Mouse (Mus musculus) hindbrain, embryonic 11.5 days (tissue): ENCODE measurements around the gene Zfhx3. TPM values are rescaled to one million over a fixed set of nuclear protein-coding genes. Genes with fewer than 3 reads are reported as not detected.
A peak's percentile ranks its signal among the peaks of the same experiment; 100 is the strongest.

Source experiments
- ATAC-seq: fragments of 200-750 bp; cut with Nextera tagmentation; 2 replicates; pipeline ENCODE4 v1.8.0; 2017; ENCODE audit warnings: mild to moderate bottlenecking, moderate TSS enrichment, moderate library complexity; ENCODE audit not compliant: low FRiP score
- DNase-seq: peaks from one replicate; pipeline ENCODE4 v3.0.0-alpha.2; 2015; ENCODE audit warnings: low spot score
- H3K27ac ChIP-seq: fragments of 300-500 bp; sonication (generic); 2 replicates; pipeline ENCODE4 v1.5.1; 2014; ENCODE audit warnings: mild to moderate bottlenecking, low read depth, low read length
- H3K27me3 ChIP-seq: fragments of 300-500 bp; sonication (generic); 2 replicates; pipeline ENCODE4 v1.6.1; 2014; ENCODE audit warnings: mild to moderate bottlenecking, low read length, moderate library complexity, mixed read lengths; ENCODE audit not compliant: control insufficient read depth, insufficient read depth
- H3K36me3 ChIP-seq: fragments of 300-500 bp; sonication (generic); 2 replicates; pipeline ENCODE4 v1.6.1; 2014; ENCODE audit warnings: mild to moderate bottlenecking, low read length, moderate library complexity, mixed read lengths; ENCODE audit not compliant: control insufficient read depth, insufficient read depth
- H3K4me1 ChIP-seq: fragments of 300-500 bp; sonication (generic); replicated peaks from 2 replicates; pipeline ENCODE4 v1.6.1; 2014; ENCODE audit warnings: low read length, mixed read lengths; ENCODE audit not compliant: control insufficient read depth, insufficient read depth
- H3K4me2 ChIP-seq: fragments of 300-500 bp; sonication (generic); replicated peaks from 2 replicates; pipeline ENCODE4 v1.6.1; 2014; ENCODE audit warnings: mild to moderate bottlenecking, low read depth, low read length
- H3K4me3 ChIP-seq: fragments of 300-500 bp; sonication (generic); 2 replicates; pipeline ENCODE4 v1.5.1; 2014; ENCODE audit warnings: low read depth, low read length
- H3K9ac ChIP-seq: fragments of 300-500 bp; sonication (generic); 2 replicates; pipeline ENCODE4 v1.6.1; 2014; ENCODE audit warnings: low read depth, low read length
- H3K9me3 ChIP-seq: fragments of 300-500 bp; sonication (generic); 2 replicates; pipeline ENCODE4 v1.6.1; 2016; ENCODE audit warnings: low read length; ENCODE audit not compliant: control insufficient read depth
- WGBS: fragments of 180-500 bp; shearing (Covaris S2); extraction: QIAGEN DNeasy Blood & Tissue Kit; methylation state at CpG from one replicate; pipeline ENCODE4 v1.1.7; 2014; 5-methylcytosine and 5-hydroxymethylcytosine counted together
- polyA plus RNA-seq: library from polyadenylated mRNA; unstranded; fragments of >200 nt; fragmentation: Nextera tagmentation; extraction: Ambion mirVana; gene quantifications from 2 replicates; pipeline ENCODE4 v1.2.1, GENCODE M21; 2014

Zfhx3 gene
- polyA plus RNA-seq, 1 experiment from 2014 or later, result 47.1 TPM

DNA sequence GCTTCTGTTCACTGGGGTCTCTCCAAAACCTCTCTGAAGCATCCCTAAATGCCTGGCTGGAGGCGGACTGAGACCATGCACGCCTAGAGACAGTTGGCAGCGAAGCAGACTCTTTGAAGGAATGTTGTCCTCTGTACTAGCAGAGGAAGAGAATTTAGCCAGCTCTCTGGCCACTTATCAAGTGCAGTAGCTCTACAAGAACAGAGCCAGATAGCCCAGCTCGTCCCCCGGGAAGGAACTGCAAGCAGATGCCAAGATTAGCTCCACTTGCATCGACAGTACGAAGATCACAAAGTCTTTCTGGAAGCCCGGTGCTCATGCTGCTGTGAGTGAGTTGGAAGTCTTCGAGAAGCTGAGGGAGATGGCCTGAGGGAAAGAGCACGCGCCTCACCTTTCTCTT lies 983.7 kb downstream of the Zfhx3 start:
- no peak overlapping the region for H3K4me3 ChIP-seq

GRCm38 (mm10) chr8:108930635-108931034 lies 988.2 kb downstream of the Zfhx3 start:
- Histone ChIP-seq H3K36me3 (no peaks in the 10 kb centered on the region), H3K27ac (no peak overlapping the region), H3K9ac (no peak overlapping the region), H3K27me3 (no peaks in the 10 kb centered on the region), H3K4me3 (no peak overlapping the region), H3K9me3 (no peaks in the 10 kb centered on the region), H3K4me2 (no peak overlapping the region), H3K4me1 (no peaks in the 10 kb centered on the region; the same call in 1 of the 2 replicates)
- 65% methylated on average over 5 of the region's 5 CpGs for WGBS
- ATAC-seq, result no peak
- no peak for DNase-seq

More for the DNA sequence above, 983.7 kb downstream of the Zfhx3 start:
- ATAC-seq, result no peak
- 0 out of 2 replicates have a peak, but pooled peaks cover 3% of the 10 kb centered on the region for H3K4me1 ChIP-seq
- H3K9ac ChIP-seq, result no peak overlapping the region
- H3K27me3 ChIP-seq, result no peaks in the 10 kb centered on the region
- no peaks in the 10 kb centered on the region for H3K9me3 ChIP-seq
- no peak overlapping the region for H3K27ac ChIP-seq
- 92% methylated on average over 11 of the region's 11 CpGs for WGBS
- DNase-seq, result no peak
- no peak overlapping the region for H3K4me2 ChIP-seq
- no peaks in the 10 kb centered on the region for H3K36me3 ChIP-seq

- H3K4me1 ChIP-seq, result no peaks in the 10 kb centered on the region; the same call in 1 of the 2 replicates
- H3K27ac ChIP-seq, result 0 out of 2 replicates have a peak overlapping the region, but pooled peaks have one; percentile 32
- H3K36me3 ChIP-seq, result no peaks in the 10 kb centered on the region
- no peak for DNase-seq
- H3K27me3 ChIP-seq, result no peaks in the 10 kb centered on the region
- WGBS, result 61% methylated on average over 13 of the region's 13 CpGs
- H3K4me3 ChIP-seq, result no peak overlapping the region
- H3K9ac ChIP-seq, result no peak overlapping the region
- ATAC-seq, result no peak
- H3K9me3 ChIP-seq, result no peaks in the 10 kb centered on the region
- no peak overlapping the region for H3K4me2 ChIP-seq
These were observed 989.4 kb downstream of the Zfhx3 start for GRCm38 (mm10) chr8:108931837-108932236.

- Histone ChIP-seq H3K4me1 (no peaks in the 10 kb centered on the region; the same call in 1 of the 2 replicates), H3K9me3 (no peaks in the 10 kb centered on the region), H3K36me3 (no peaks in the 10 kb centered on the region), H3K27ac (no peak overlapping the region), H3K9ac (no peak overlapping the region), H3K4me3 (no peak overlapping the region), H3K4me2 (no peak overlapping the region), H3K27me3 (no peaks in the 10 kb centered on the region)
- 87% methylated on average over 9 of the region's 9 CpGs for WGBS
- no peak for ATAC-seq
- DNase-seq, result no peak
These were observed 990.3 kb downstream of the Zfhx3 start for GRCm38 (mm10) chr8:108932729-108933128.

DNA sequence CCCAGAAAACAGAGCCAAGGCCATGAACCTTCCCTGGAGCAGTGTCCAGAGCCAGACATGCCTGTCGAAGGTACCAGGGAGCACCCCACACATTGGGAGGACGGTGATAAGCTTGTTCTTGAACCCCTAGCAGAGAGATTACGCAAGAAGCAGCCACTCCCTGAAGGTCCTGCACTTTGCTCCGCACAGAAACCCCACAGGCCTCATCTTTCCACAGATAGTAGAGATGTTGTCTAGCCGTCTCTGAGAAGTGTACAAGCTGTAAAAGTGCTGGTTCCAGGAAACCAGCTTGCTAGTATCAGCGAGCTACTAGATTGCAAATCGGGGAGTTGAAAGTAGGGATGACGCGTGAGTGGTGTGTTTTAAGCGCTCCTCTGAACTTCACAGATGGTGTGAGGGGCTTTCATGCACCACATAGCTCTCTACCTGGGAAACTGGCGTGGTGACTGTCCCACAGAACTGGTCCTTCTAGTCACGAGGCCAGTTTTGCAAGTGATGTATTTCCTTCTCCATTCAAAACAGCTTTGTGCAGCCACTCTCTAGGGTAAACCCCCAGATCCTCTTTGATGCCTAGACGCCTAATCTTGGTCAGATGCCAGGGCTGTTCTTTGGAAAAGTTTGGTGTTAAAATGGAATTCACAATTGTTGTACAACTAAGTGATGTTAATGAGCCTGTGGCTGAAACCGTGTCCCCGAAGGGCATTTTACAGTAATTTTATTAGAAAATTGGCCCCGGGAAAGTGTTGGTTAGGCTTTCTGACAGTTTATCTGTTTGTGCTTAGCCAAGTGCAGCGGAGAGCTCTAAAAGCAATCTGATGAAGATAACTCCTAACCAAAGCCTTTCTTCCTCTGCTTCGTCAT lies 993.6 kb downstream of the Zfhx3 start:
- WGBS, result 90% methylated on average over 18 of the region's 18 CpGs
- H3K27me3 ChIP-seq, result no peaks in the 10 kb centered on the region
- ATAC-seq (no peak), DNase-seq (no peak)
- no peaks in the 10 kb centered on the region; the same call in 1 of the 2 replicates for H3K4me1 ChIP-seq
- H3K9ac ChIP-seq, result no peak overlapping the region
- no peak overlapping the region for H3K4me3 ChIP-seq
- H3K27ac ChIP-seq, result no peak overlapping the region
- no peaks in the 10 kb centered on the region for H3K9me3 ChIP-seq
- no peak overlapping the region for H3K4me2 ChIP-seq
- no peaks in the 10 kb centered on the region for H3K36me3 ChIP-seq

- Histone ChIP-seq H3K4me3 (no peak overlapping the region), H3K36me3 (no peaks in the 10 kb centered on the region), H3K27ac (peak overlapping the region; percentile 49; the same call in 1 of the 2 replicates), H3K4me1 (no peaks in the 10 kb centered on the region; the same call in 1 of the 2 replicates), H3K4me2 (no peak overlapping the region), H3K9me3 (no peaks in the 10 kb centered on the region), H3K27me3 (no peaks in the 10 kb centered on the region), H3K9ac (no peak overlapping the region)
- DNase-seq (no peak), ATAC-seq (no peak)
- 85% methylated on average over 19 of the region's 19 CpGs for WGBS
These were observed 994.4 kb downstream of the Zfhx3 start for GRCm38 (mm10) chr8:108936695-108937448.

GRCm38 (mm10) chr8:108937904-108938455 lies 995.5 kb downstream of the Zfhx3 start:
- Histone ChIP-seq H3K9ac (no peak overlapping the region), H3K27ac (peak overlapping the region; percentile 49; the same call in 1 of the 2 replicates), H3K4me3 (no peak overlapping the region), H3K4me1 (0 out of 2 replicates have a peak, but pooled peaks cover 2% of the 10 kb centered on the region), H3K4me2 (no peak overlapping the region), H3K36me3 (no peaks in the 10 kb centered on the region), H3K27me3 (no peaks in the 10 kb centered on the region), H3K9me3 (no peaks in the 10 kb centered on the region)
- DNase-seq, result no peak
- 67% methylated on average over 8 of the region's 8 CpGs for WGBS
- peak; percentile 47; the same call in 1 of the 2 replicates for ATAC-seq

GRCm38 (mm10) chr8:108942686-108943085 lies 1000.2 kb downstream of the Zfhx3 start:
- DNase-seq (no peak), ATAC-seq (no peak)
- Histone ChIP-seq H3K4me2 (no peak overlapping the region), H3K4me3 (no peak overlapping the region), H3K4me1 (peaks cover 8% of the 10 kb centered on the region; the same call in 1 of the 2 replicates), H3K27ac (peak overlapping the region; percentile 75; the same call in 1 of the 2 replicates), H3K36me3 (peaks cover 18% of the 10 kb centered on the region), H3K9ac (no peak overlapping the region), H3K27me3 (no peaks in the 10 kb centered on the region), H3K9me3 (no peaks in the 10 kb centered on the region)
- 56% methylated on average over 8 of the region's 8 CpGs for WGBS
